Mouse (Mus musculus) frontal cortex, postnatal 25 days (tissue): Measurements from ENCODE around the gene Lama2.

Experiments
- DNase-seq, 2 experiments: peaks; one replicate each; pipeline ENCODE4 v3.0.0; 2022; ENCODE audit warnings: low spot score in 2 of 2

Lama2 gene

GRCm38 (mm10) chr10:27619658-27620057 lies at the start of gene Lama2:
Lama2 (minus strand) TSS chr10:27619758.
- no peak for DNase-seq

GRCm38 (mm10) chr10:27664391-27664790 lies 44.8 kb upstream of the Lama2 start:
- no peak for DNase-seq

- no peak for DNase-seq
Measured at GRCm38 (mm10) chr10:27663396-27663795, 43.8 kb upstream of the Lama2 start.

GRCm38 (mm10) chr10:27654164-27654563 lies 34.6 kb upstream of the Lama2 start:
- no peak for DNase-seq

GRCm38 (mm10) chr10:27652694-27653335 lies 33.3 kb upstream of the Lama2 start:
- DNase-seq = no peak

GRCm38 (mm10) chr10:27635721-27636120 lies 16.2 kb upstream of the Lama2 start:
- no peak for DNase-seq

GRCm38 (mm10) chr10:27631002-27631401 lies 11.4 kb upstream of the Lama2 start:
- no peak for DNase-seq

- no peak for DNase-seq
Measured at GRCm38 (mm10) chr10:27621697-27622449, 2.3 kb upstream of the Lama2 start.

GRCm38 (mm10) chr10:27617522-27618020 lies 2.0 kb downstream of the Lama2 start:
- no peak for DNase-seq

- DNase-seq = peak in 1 of 2 experiments; percentile 4
Measured at GRCm38 (mm10) chr10:27616641-27617415, 2.7 kb downstream of the Lama2 start.

GRCm38 (mm10) chr10:27595675-27596074 lies 23.9 kb downstream of the Lama2 start:
- DNase-seq = no peak

GRCm38 (mm10) chr10:27533217-27533616 lies 86.3 kb downstream of the Lama2 start:
- no peak for DNase-seq

GRCm38 (mm10) chr10:27508847-27509459 lies 110.6 kb downstream of the Lama2 start:
- no peak for DNase-seq

- no peak for DNase-seq
Measured at GRCm38 (mm10) chr10:27500863-27501262, 118.7 kb downstream of the Lama2 start.

- DNase-seq = no peak
Measured at GRCm38 (mm10) chr10:27488452-27488851, 131.1 kb downstream of the Lama2 start.

GRCm38 (mm10) chr10:27484041-27484440 lies 135.5 kb downstream of the Lama2 start:
- DNase-seq = no peak

GRCm38 (mm10) chr10:27475540-27475939 lies 144.0 kb downstream of the Lama2 start:
- no peak for DNase-seq

- DNase-seq = no peak
Measured at GRCm38 (mm10) chr10:27468274-27468673, 151.3 kb downstream of the Lama2 start.

- no peak for DNase-seq
Measured at GRCm38 (mm10) chr10:27413583-27414465, 205.7 kb downstream of the Lama2 start.

GRCm38 (mm10) chr10:27390753-27391152 lies 228.8 kb downstream of the Lama2 start:
- DNase-seq = no peak

GRCm38 (mm10) chr10:27387531-27387930 lies 232.0 kb downstream of the Lama2 start:
- no peak for DNase-seq
